Mouse (Mus musculus) forelimb bud, embryonic 11.5 days (tissue): ENCODE measurements at regions not wholly inside any gene's neighbourhood (a gene's known extent, or its start where the extent isn't known, plus 50 kb on each side); places are given as distances from the start of the nearest gene placed in this dataset.
"Not testable (repeated sequence)": the region's sequence is repeated elsewhere in the genome, so short reads cannot be mapped to it uniquely, and the experiment has no call there.

Experiments
- DNase-seq: peaks from one replicate; pipeline ENCODE4 v3.0.0-alpha.2; 2012; ENCODE audit warnings: low read depth, low spot score

- no peak for DNase-seq
These were observed 321.0 kb upstream of the Klf6 start for GRCm38 (mm10) chr13:5540321-5540720.

- DNase-seq: no peak
These were observed 315.8 kb upstream of the Klf6 start for GRCm38 (mm10) chr13:5545521-5545920.

DNA sequence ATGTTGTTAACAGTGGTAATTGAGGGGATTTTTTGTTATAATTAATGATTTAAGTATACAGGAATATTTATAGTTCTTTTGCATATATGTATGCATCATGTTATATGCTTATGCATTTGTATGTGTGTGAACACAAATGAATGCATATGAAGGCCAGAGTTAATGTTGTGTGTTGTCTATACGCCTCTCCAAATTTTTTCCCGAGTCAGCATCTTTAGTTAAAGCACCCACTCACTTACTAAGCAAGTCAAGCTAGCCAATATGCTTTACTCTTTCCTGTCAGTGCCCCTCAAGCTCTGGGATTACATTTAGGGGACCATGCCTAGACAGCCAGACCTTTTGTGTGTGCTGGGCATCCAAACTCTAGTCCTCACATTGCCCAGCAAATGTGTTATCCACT, 315.3 kb upstream of the Klf6 start:
- DNase-seq: no peak

DNA sequence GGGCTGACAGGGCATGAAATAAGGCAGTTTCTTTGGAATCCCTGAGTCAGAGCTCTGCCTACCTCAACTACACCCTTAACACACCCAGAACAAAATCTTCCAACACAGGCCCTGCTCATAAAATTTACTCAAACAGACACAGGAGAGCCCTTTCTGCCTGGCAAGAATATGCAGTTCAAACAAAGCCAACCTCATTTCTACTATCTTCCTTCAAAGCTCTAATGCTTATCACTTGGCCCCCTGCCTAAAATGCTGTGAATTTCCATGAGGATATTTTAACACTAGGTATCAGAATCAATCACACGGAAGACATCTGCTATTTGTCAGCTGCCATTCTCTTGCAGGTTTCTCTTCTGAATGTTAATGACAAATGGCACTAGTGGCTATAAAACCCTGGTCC, 314.3 kb upstream of the Klf6 start:
- no peak for DNase-seq

GRCm38 (mm10) chr13:5548768-5549167, 312.5 kb upstream of the Klf6 start:
- no peak for DNase-seq

DNA sequence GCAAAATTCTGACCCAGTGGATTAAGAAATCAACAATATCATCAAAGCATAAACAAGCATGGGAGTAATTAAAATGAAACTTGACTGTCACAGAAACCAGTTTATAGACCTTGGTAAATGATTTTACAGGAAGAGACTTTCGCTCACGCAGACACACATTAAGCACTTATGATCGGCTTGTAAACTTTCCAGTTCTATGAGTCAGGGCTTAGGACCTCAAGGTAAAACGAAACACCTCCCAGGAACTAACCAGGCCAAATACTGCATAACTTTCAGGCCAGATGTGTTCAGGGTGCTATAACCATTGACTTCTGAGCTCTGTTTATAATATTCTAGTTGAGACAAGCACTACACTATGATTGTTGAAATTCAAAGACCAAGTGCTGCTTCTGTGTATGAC, 312.1 kb upstream of the Klf6 start:
- peak; percentile 1 for DNase-seq

- no peak for DNase-seq
These were observed 311.5 kb upstream of the Klf6 start for GRCm38 (mm10) chr13:5549747-5550146.

DNA sequence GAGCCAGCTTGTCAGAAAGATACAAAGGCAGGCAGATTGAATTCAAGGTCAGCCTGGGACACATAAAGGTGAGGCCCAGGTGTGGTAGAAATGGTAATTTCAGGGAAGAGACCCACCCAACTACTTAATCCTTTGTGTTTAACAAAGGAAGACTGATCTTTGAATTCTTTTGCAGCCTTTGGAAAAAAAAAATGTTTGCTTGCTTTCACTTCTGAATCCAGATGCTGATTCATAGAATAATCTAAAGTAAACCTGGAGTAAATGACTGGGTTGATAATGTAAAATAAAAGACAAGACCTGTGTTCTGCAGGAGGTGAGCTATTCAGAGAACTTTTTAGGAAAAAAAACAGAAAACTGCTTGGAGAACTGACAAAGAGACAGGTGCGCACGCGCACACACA, 310.9 kb upstream of the Klf6 start:
- DNase-seq: no peak

GRCm38 (mm10) chr13:5551131-5551530, 310.2 kb upstream of the Klf6 start:
- DNase-seq: no peak

DNA sequence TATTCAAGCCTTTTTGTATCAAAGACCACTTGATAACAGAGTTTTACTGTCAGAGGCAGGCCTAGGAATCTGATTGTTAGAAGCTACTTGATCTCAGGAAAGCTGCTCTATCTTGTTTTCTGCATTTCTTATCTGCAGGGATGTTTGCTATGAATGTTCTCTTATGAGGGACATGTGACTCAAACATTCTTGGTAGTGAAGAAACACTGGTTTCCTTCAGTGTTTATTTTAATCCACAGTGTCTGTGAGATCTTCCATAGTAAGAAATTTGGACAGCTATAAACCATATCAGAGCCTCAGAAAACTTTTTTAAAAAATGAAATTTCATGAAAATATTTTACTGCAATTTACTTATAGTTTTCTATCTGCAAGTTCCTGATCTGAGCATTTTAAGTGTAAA, 307.8 kb upstream of the Klf6 start:
- DNase-seq: no peak

GRCm38 (mm10) chr13:5558095-5558494, 303.2 kb upstream of the Klf6 start:
- DNase-seq: no peak

GRCm38 (mm10) chr13:5566479-5566878, 294.8 kb upstream of the Klf6 start:
- no peak for DNase-seq

DNA sequence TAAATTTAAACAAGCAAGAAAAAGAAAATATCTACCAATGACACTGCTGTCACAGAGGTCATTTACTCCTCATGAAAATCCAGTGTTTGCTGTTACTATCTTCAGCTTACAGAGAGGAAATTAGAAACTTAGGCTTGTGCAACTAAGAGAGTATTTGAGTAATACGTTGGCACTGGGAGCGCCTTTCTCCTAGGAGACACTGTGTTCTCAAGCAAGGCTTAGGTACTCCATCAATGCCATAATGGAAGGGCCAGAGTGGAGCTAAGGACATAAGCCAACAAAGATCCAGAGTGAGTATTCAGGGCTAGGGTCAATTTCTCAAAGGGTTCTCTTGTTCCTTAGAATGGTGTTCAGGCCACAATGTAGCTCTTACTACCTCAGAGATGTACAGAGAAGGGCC, 294.4 kb upstream of the Klf6 start:
- no peak for DNase-seq

DNA sequence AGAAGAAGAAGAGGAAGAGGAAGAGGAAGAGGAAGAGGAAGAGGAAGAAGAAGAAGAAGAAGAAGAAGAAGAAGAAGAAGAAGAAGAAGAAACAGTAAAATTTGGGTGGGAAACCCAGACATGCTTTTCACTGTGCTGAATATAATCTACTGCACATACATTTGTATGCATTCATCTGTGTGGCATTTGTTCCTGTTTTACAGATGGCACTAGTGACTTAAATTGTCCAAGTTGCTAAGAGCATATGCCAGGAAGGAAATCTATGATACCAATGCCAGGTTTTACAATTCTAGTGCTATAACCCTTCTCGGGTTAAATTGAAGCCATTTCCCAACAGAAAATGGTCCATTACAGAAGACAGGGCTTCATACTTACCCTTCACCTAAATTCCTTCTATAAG, 291.7 kb upstream of the Klf6 start:
- no peak for DNase-seq

DNA sequence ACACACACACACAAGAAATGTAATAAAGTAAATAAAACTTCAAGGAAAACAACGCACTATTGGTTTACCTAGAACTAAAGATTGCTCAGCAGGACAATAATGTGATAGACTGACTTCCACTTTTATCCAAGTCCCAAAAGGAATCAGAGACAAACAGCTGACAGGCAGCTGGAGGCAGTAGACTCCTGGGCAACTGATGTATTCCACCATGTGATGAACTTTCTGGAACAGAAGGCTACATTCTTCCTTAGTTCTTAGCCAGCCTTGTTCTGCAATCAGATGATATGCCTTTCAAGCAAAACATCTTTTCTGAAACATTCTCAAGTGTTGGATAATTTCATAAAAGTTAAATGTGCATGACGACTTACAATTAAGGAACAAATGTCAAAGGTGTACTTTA, 290.9 kb upstream of the Klf6 start:
- no peak for DNase-seq

- no peak for DNase-seq
These were observed 284.7 kb upstream of the Klf6 start for GRCm38 (mm10) chr13:5576568-5576967.

DNA sequence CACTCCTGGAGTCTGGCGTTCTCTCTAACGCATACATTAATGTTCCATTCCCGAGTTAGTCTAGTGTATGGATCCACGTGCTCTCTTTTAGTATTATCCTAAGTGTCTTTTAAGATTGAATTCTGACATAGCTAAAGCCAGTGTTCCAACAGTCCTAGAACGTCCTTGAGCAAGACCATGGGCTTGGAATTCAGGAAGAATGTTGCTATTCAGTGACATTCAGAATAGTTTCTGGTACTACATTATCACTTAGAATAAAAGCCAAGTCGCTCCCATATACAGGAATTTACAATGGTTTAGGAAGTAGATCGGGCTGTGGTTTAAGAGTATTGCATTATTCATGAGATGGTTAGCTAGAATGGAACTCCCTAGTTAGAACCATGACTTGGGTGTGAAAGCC, 277.6 kb upstream of the Klf6 start:
- not testable (repeated sequence) for DNase-seq

DNA sequence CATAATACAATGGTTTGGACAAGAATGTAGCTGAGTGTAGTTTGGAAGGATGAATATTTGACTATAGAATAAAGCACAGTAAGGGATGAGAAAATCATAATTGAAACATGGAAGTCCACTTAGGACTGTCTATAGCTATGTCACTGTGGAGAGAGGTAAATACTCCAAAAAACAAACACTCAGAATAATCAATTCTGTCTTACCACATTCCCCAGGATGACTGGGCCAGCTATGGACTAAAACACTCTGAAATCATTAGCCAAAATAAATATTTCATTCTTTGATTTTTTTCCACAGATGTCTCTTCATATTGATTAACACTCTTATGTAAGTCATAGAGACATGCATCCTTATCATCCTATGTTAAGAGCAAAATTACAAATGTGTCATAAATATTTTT, 274.1 kb upstream of the Klf6 start:
- DNase-seq: no peak

DNA sequence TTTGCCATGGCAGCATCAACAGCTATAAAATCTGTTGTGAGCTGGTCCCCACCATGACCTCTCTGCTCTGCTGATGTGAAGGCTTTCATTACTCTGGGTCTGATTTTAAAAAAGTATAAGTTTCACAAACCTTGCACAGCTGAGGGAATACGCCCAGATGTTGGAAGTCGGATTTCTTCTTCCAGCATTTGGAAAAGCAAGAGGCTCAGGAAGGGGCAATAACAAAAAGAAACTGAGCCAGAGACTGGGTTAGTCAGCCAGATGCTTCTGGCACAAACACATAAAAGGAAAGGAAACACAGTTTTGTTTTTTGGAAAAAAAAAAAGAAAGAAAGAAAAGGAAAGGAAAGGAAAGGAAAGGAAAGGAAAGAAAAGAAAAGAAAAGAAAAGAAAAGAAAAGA, 270.0 kb upstream of the Klf6 start:
- DNase-seq: no peak

DNA sequence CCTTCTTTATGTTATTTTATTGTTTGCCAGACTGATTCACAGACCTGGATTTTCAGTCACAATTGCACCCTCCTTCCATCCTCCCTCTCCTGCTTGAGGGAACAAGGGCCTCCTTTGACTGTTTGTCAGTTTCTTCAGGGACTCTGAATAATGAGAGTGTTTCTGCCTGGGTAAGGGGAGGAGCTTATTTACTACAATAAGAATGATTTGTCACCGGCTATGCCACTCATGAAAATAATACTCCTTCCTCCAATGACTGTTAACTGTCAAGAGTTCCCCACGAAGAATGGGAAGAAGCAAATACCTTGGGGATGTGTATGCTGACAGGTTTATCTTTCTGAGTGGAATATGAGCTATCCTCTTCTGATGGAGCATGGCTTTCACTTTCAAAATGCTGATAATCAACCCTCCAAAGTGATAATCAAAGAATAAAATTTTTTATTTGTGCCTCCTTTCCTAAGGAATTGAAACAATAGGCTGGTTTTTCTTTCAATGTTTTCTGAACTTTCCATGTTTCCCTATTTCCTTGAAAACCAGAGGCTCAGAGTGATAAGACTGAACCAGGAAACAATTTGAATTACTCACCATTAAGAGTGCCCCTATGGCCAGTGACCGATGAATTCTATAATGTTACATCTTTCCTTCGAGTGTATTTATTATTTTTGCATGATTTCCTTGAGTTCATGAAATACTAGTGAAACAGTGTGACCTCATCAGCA, 269.3 kb upstream of the Klf6 start:
- no peak for DNase-seq

DNA sequence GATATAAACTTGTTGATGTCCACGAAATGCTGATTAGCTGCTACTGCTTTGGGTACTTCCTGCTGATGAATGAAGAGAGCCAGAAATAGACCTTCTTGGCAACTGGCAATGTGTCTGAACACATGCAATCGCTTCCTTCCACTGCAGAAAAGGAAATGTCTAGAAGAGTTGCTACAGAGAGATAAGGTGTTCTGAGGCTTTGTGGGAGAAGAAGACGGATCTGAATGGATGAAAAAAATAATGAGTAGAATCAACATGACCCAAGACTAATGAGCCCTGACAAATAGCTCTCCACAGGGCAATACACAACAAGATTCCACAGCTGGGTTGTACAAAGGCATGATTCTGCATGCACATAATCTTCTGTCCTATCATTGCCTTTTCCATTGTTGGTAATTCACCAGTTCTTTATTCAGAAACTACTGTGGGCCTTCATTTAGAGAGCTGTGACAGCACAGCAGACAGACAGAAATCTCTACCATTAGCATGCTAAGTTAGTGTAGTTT, 268.7 kb upstream of the Klf6 start:
- no peak for DNase-seq

GRCm38 (mm10) chr13:5601648-5602047, 259.6 kb upstream of the Klf6 start:
- no peak for DNase-seq

DNA sequence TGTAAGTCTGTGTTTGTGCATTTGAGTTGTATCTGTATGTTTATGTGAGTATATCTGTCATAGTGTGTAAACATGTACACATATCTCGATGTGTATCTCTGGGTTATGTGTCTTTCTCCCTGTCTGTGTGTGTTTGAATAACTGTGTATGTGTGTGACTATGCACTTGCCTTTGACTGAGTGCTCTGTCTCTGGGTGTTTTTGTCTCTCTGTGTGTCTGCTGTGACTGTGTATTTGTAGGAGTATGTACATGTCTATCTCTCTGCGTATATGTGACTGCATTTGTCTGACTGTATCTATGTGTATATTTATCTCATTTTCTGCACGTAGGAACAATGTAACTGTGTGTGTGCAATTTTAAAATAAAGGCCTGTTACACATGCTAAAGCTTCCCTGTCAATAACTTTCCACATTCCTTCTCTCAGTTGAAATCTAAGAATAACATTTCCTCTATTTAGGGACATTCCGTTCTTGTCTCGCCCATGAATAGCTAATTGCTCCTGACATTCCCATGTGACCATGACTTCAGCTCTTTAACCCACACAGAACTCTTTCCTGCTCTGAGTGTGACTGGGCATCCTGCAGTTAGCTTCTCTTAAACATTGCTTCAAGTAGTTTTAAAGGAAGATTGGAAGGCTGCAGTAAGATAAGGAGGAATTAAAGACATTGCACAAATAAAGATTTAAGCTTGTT, 257.2 kb upstream of the Klf6 start:
- no peak for DNase-seq
